Mouse (Mus musculus) regulatory T cell (primary cell): Measurements from ENCODE around the gene Cul9.

ENCODE experiments used
- in situ Hi-C: fragments of 300-600 bp; cut with MboI, MseI; formaldehyde crosslinking; loops from one replicate; pipeline ENCODE4 v1.15.1; 2025; ENCODE audit warnings: high pct_unique_total_duplicates

The Cul9 gene

DNA sequence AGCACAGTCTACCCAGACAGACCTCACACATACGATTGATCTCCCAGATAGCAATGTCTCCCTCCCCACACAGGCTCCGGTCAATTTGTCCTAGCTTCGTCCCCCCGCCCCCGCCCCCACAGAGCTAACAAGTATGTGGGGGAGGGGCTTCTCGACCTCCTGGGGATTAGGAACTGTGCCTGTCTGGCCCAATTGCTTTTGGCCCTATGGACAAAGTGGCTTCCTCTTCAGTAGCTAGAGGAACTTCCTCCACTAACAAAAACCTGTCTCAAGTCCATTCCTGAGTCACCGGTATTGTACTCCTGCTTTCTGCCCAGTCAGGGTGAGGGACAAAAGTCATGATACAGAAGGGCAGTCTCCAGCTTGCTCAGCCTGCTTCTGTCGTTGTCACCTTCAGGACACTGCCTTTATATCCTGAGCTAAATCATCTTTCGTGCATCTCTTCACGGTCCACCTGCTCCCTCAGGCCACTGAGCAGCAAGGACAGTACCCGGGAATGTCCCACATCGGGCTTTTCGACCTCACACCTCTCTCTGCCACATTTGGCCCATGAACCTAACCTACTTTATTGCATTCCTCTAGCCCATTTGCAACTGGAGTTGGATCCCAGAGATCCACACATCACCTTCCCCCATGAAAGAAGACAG lies 92.8 kb downstream of the Cul9 start:
- in situ Hi-C loops, result no loop called here

DNA sequence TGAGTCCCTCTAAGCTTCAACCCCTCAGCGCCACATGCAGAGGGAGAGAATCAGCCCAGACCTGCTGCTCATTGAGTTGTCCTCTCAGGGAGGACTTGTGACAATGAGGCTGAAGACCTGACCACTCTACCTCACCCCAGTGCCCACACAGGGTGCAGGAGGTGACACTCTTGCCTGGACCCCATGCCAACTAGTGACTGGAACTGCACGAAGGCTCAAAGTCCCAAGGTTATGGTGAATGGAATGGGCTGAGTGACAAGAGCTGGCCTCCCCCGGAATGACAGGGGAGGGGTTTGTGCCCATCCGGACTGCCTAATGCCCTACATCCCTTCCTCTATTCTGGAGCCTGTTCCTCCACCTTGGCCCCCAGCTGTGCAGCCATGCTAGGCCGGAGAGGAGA lies 93.5 kb downstream of the Cul9 start:
- in situ Hi-C loops, result no loop called here
